Mouse (Mus musculus) neural tube, embryonic 14.5 days (tissue): ENCODE results near the gene Dbn1. TPM values are rescaled to one million over a fixed set of nuclear protein-coding genes. Genes with fewer than 3 reads are reported as not detected.

Source experiments
- ATAC-seq: fragments of 200-750 bp; cut with Nextera tagmentation; 2 replicates; pipeline ENCODE4 v1.8.0; 2017; ENCODE audit warnings: low read depth, mild to moderate bottlenecking, moderate TSS enrichment, moderate library complexity
- H3K27ac ChIP-seq: fragments of 300-500 bp; sonication (generic); 2 replicates; pipeline ENCODE4 v1.5.1; 2014; ENCODE audit warnings: low read depth, mild to moderate bottlenecking, control low read depth, low read length, moderate library complexity, mixed read lengths
- H3K27me3 ChIP-seq: fragments of 300-500 bp; sonication (generic); 2 replicates; pipeline ENCODE4 v1.6.1; 2014; ENCODE audit warnings: low read length; ENCODE audit not compliant: control insufficient read depth, insufficient read depth
- H3K36me3 ChIP-seq: fragments of 300-500 bp; sonication (generic); 2 replicates; pipeline ENCODE4 v1.6.1; 2014; ENCODE audit warnings: low read length, mixed read lengths; ENCODE audit not compliant: control insufficient read depth, insufficient read depth
- H3K4me1 ChIP-seq: fragments of 300-500 bp; sonication (generic); 2 replicates; pipeline ENCODE4 v1.6.1; 2014; ENCODE audit warnings: low read length; ENCODE audit not compliant: control insufficient read depth, insufficient read depth
- H3K4me2 ChIP-seq: fragments of 300-500 bp; sonication (generic); 2 replicates; pipeline ENCODE4 v1.6.1; 2014; ENCODE audit warnings: mild to moderate bottlenecking, low read depth, low read length, control low read depth
- H3K4me3 ChIP-seq: fragments of 300-500 bp; sonication (generic); 2 replicates; pipeline ENCODE4 v1.5.1; 2014; ENCODE audit warnings: low read depth, low read length, control low read depth, mixed read lengths
- H3K9ac ChIP-seq: fragments of 300-500 bp; sonication (generic); replicated peaks from 2 replicates; pipeline ENCODE4 v1.6.1; 2014; ENCODE audit warnings: low read depth, mild to moderate bottlenecking, control low read depth, low read length, mixed read lengths
- H3K9me3 ChIP-seq: fragments of 300-500 bp; sonication (generic); 2 replicates; pipeline ENCODE4 v1.6.1; 2016; ENCODE audit warnings: low read length; ENCODE audit not compliant: control insufficient read depth
- WGBS: fragments of 180-500 bp; shearing (Covaris S2); extraction: QIAGEN DNeasy Blood & Tissue Kit; methylation state at CpG from one replicate; pipeline ENCODE4 v1.1.7; 2014; 5-methylcytosine and 5-hydroxymethylcytosine counted together
- polyA plus RNA-seq: library from polyadenylated mRNA; unstranded; fragments of >200 nt; fragmentation: Nextera tagmentation; extraction: Ambion mirVana; gene quantifications from 2 replicates; pipeline ENCODE4 v1.2.1, GENCODE M21; 2014

Dbn1 gene
- polyA plus RNA-seq = 376 and 450 TPM in 2 replicates

DNA sequence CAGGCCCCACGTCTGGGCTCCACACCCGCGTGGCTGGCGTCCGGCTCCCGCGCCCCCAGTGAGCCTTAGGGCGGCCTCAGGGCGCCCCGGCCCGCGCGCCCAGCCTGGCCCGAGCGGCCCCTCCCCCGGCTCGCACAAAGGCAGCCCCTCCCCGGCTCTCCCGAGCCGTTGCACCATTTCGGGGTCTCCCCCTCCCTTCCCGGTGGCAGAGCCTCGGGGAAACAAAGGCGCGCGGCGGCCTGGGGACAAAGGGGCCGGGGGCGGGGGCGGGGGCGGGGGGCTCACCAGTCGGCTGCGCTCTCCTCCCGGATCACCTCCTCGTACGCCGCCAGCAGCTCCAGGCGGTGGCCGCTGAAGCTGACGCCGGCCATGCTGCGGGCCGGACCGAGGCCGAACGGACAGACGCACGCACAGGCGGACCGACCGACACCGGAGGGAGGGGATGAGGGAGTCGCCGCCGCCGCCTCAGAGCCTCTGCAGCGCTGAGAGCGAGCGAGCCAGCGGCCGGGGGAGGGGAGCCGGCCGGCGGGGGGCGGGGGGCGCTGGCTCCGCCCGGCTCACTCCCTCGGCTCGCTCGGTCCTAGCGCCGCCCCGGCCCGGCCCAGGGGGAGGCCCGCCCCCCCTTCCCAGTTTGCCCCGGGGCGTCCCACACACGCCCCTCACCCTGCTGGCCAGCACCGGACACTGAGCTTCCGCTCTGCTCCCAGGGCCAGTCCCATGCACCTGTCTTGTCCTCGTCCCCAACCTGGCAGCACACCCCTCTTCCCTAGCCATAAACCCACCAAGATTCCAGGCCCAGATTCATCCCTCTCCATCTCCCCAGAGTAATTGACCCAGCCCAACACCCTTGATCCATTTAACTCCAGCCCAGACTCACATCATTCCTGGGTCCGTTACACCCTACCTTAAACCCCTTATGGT is at the start of gene Dbn1:
Gene Dbn1, minus strand, starts transcription at position 534 of the 921 bp plus-strand sequence.
- under 1% methylated on average over 29 of the region's 83 CpGs for WGBS
- peaks cover 34% of the 10 kb centered on the region for H3K4me1 ChIP-seq

DNA sequence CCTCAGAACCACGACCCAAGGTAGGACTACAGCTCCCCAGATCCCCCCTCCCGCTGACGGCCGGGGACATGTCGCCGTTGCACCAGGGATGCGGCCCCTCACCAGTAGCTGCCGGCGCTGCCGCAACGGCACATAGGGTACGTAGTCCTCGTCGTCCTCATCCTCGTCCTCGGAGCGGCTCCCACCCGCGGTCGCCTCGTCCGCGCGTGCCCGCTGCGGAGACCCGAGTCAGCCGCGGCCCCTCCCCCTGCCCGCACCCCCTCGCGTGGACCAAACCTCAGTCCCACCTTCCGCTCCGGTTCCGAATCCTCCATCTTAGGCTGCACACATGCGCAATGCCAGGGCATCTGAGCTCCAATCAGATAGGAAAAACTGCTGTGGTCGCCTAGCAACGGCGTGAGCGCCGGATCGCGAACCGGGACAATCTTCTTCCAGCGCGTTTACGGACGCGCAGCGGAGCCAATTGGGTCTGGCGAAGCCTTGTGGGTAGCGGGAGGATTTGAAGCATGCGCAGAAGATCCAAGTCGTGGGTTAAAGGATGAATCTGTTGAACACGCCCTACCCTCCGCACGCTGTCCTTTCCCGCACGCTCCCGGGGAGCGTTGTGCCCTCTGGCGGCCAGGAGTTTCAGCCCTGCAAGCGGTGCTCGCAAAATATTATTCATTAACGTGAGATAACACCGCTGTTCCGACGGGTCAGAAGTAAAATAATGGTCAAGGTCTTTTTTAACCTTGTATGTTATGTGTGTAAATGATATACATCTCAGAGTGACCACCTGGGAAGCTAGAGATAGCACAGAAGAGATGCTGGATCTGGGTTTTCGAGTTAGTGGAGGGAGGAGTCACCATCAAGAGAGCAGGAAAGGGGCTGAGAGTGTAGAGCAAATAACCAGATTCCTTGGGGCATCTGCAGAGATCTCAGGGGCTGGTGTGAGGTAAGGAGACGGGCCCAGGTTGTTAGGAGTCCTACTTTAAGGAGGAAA is 48.6 kb upstream of the Dbn1 start, which contains the start of gene Ddx41:
Gene Ddx41, minus strand, starts transcription at position 465 of the 982 bp plus-strand sequence.
- WGBS = 1% methylated on average over 64 of the region's 70 CpGs
- peak within 1 kb of the TSS; percentile 75 for H3K27ac ChIP-seq
- H3K9me3 ChIP-seq = no peaks in the 10 kb centered on the region
- peak within 1 kb of the TSS; percentile 89 for H3K4me2 ChIP-seq
- H3K27me3 ChIP-seq = no peaks in the 10 kb centered on the region
- peak within 1 kb of the TSS; percentile 78 for H3K4me3 ChIP-seq
- H3K4me1 ChIP-seq = peaks cover 9% of the 10 kb centered on the region
- peak within 1 kb of the TSS; percentile 80 for H3K9ac ChIP-seq
- H3K36me3 ChIP-seq = peaks cover 46% of the 10 kb centered on the region
- ATAC-seq = peak; percentile 98

More for the DNA sequence above, at the start of gene Dbn1:
- Histone ChIP-seq H3K27me3 (peaks cover 2% of the 10 kb centered on the region; the same call in 1 of the 2 replicates), H3K36me3 (peaks cover under 1% of the 10 kb centered on the region; the same call in 1 of the 2 replicates), H3K4me3 (peak within 1 kb of the TSS; percentile 99), H3K4me2 (peak within 1 kb of the TSS; percentile 97), H3K9ac (peak within 1 kb of the TSS; percentile 100), H3K27ac (peak within 1 kb of the TSS; percentile 99), H3K9me3 (no peaks in the 10 kb centered on the region)
- ATAC-seq = peak; percentile 79

GRCm38 (mm10) chr13:55535796-55536193 is 47.9 kb upstream of the Dbn1 start:
- ATAC-seq = no peak; the same call in none of the 2 replicates
- WGBS = 16% methylated on average over 17 of the region's 17 CpGs
- Histone ChIP-seq H3K9me3 (no peaks in the 10 kb centered on the region), H3K4me3 (peak overlapping the region; percentile 78), H3K9ac (peak overlapping the region; percentile 80), H3K4me2 (peak overlapping the region; percentile 89), H3K36me3 (peaks cover 44% of the 10 kb centered on the region), H3K27me3 (no peaks in the 10 kb centered on the region), H3K27ac (peak overlapping the region; percentile 75), H3K4me1 (peaks cover 9% of the 10 kb centered on the region)

DNA sequence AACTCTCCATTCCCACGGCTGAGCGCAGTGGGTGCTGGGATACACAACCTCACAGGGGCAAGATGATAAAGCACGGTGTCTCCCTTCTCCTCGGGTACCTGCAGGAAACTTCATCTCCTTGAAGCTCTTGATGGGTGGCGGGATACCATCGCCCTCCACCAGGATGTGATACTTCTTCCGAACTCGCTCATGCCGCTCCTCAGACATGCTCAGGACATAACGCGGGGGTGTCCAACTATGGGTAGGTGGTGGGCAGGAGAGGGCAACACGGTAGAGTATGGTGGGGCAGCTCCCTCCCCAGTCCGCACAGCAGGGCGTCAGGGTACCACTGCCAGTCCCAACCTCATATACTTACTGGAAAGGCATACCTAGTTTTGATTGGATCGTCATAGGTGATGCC is 47.3 kb upstream of the Dbn1 start:
- H3K9ac ChIP-seq = peak overlapping the region; percentile 80; the same call in 1 of the 2 replicates
- WGBS = 95% methylated on average over 15 of the region's 15 CpGs
- no peaks in the 10 kb centered on the region for H3K9me3 ChIP-seq
- H3K27me3 ChIP-seq = no peaks in the 10 kb centered on the region
- peak overlapping the region; percentile 78 for H3K4me3 ChIP-seq
- no peak overlapping the region for H3K27ac ChIP-seq
- no peak for ATAC-seq
- H3K4me1 ChIP-seq = peaks cover 9% of the 10 kb centered on the region
- H3K36me3 ChIP-seq = peaks cover 44% of the 10 kb centered on the region
- H3K4me2 ChIP-seq = peak overlapping the region; percentile 89

DNA sequence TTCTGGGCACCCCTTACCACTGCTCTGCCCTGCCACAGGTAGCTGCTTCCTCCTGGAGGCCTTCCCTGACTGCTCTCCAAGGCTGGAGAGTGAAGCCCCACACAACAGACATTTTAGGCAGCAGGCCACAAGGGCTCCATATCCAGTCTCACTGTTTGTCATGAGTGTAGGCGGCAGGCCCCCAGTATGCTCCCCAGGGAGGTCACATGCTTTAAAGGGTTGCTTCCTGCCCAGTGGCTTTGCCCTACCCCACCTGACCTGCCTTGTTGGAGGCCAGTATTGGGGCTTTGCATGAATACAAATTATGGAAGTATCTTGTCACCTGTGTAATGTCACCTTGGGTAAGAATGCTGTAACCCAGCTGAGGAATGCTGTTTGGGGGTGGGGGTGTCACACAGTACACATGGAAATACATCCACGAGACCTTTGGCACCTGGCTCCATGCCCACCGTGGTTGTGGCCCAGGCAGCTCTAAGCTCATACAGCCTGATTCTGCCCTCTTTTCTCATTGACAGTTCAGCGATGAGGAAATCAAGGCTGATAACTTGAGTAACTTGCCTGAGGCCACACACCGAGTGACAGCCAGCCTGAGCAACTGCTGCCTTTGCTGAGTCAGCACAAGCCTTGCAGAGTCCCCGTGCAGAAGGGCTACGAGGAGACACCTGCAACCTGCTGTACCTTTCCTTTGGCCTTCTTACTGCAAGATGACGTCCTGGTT is 41.4 kb upstream of the Dbn1 start, which contains the start of gene Dok3:
Gene Dok3, minus strand, starts transcription at position 99 of the 718 bp plus-strand sequence.
- no peak for ATAC-seq
- Histone ChIP-seq H3K4me3 (no peak within 1 kb of the TSS), H3K27ac (no peak within 1 kb of the TSS), H3K4me2 (no peak within 1 kb of the TSS), H3K27me3 (no peaks in the 10 kb centered on the region), H3K4me1 (no peaks in the 10 kb centered on the region), H3K36me3 (peaks cover 40% of the 10 kb centered on the region), H3K9ac (no peak within 1 kb of the TSS), H3K9me3 (no peaks in the 10 kb centered on the region)
- WGBS = 87% methylated on average over 8 of the region's 8 CpGs

DNA sequence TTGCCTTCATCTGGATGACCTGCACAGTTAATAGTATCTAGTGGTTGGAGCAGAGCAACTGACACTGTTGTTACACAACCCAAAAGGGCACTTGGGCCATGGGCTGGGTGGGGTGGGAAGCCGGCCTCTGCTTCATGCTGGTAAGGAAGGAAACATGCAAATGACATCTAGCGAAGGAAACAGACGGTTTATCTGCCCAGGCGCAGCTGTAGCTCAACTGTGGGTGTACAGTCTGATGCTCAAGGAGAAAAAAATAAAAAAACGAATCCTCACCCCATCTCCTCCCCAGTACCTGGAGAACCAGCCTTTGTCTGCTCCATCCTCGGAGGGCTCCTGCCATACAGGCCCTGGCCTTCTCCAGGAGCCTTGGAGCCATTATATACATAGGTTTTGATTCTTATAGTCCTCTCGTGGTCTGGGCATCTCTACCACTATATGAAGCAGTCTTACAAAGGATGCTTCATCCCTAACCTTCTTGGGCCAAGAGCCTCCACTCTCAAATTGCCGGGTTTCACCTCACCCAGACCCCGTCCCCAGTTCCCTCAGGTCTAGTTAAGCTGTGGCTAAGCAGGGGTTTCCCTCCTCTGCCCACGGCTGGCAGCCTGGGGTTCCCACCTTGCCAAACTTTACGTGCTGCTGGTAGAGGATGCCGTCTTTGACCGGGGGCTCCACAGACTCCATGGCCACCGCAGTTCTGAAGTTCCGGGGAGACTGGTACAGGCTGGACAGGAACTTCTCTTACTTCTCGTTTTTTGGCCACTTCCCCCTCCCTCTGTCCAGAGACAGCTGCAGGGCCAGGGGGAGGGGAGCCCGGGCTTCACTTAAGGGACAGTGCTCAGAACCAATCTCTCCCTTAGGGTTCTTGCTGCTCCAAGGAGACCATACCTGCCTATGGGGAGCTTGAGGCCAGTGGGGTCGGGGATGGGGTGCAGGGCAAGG is 40.2 kb upstream of the Dbn1 start:
- no peak overlapping the region for H3K4me3 ChIP-seq
- peaks cover 36% of the 10 kb centered on the region for H3K36me3 ChIP-seq
- no peak overlapping the region for H3K4me2 ChIP-seq
- H3K27me3 ChIP-seq = no peaks in the 10 kb centered on the region
- H3K4me1 ChIP-seq = no peaks in the 10 kb centered on the region
- no peak overlapping the region for H3K27ac ChIP-seq
- ATAC-seq = no peak
- no peak overlapping the region for H3K9ac ChIP-seq
- WGBS = 84% methylated on average over 18 of the region's 18 CpGs
- H3K9me3 ChIP-seq = no peaks in the 10 kb centered on the region

GRCm38 (mm10) chr13:55527212-55527611 is 39.3 kb upstream of the Dbn1 start:
- no peak overlapping the region for H3K9ac ChIP-seq
- H3K4me1 ChIP-seq = no peaks in the 10 kb centered on the region
- 82% methylated on average over 16 of the region's 16 CpGs for WGBS
- H3K4me3 ChIP-seq = no peak overlapping the region
- ATAC-seq = 0 out of 2 replicates have a peak, but pooled peaks have one; percentile 28
- H3K9me3 ChIP-seq = no peaks in the 10 kb centered on the region
- H3K36me3 ChIP-seq = peaks cover 30% of the 10 kb centered on the region
- H3K27ac ChIP-seq = no peak overlapping the region
- no peaks in the 10 kb centered on the region for H3K27me3 ChIP-seq
- H3K4me2 ChIP-seq = no peak overlapping the region
